Mouse (Mus musculus) heart, adult 2 months (tissue): Measurements from ENCODE around the gene Nipsnap1.

Experiments
- EP300 ChIP-seq: fragments of 200-500 bp; IDR thresholded peaks from 2 replicates; pipeline ENCODE4 v1.6.1; 2011; ENCODE audit warnings: low read depth, low read length, control low read depth; ENCODE audit not compliant: insufficient read depth
- POLR2A ChIP-seq: fragments of 200-500 bp; IDR thresholded peaks from 2 replicates; pipeline ENCODE4 v1.6.1; 2011; ENCODE audit warnings: mild to moderate bottlenecking, low read depth, low read length, control low read depth; ENCODE audit not compliant: insufficient read depth

DNA sequence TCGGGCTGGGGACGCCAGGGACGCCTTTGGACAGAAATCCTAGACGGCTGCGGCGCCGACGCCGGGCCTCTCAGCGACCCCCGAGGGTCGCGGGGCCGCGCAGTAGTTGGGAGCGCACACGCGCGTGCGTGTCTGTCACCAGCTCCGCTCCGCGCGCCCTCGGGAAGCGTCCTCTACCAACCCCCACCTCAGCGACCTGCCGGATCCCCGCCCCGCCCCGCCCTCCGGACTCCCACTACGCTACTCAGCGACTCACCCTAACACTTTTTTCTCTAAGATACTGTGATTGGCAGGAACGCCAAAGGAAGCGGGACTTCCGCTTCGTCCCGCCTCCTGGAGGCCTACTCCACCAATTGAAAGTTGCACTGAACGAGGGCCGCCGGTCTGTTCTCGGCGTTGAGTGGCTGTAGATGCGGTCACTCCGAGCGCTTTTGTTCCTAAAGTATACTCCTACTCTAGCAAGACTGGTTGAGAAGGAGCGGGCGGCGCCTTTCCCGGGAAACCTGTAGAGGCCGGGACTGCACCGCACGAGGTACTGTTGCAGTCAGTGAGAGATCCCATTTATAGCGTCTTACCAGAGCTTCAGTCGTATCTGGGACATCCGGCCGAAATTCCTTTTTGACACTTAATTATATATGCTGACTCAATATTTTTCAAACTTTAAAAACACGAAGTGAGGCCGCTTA is 24.4 kb upstream of the Nipsnap1 start, which contains the start of gene Nf2:
- TF ChIP-seq POLR2A: peak; percentile 61
- TF ChIP-seq EP300: no peak
